ENCODE assay signal across 23 mouse cellular contexts in the genomic region with DNA sequence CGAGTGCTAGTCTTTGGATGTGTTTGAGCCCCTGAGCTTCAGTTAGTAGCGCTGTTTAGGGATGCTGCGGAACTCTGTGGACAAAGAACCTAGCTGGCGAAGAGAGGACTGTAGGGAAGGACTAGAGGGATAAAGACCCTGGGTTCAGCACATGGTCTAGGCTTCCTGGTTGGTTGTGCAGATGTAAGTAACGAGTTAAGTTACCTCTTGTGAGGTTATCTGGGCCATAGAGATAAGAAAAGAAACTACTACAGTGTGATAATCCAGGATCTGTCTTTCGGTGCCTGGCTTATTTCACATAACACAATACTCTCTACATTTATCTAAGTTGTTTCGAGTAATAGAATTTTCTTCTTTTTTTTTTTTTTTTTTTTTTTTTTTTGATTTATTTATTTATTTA. TPM values are rescaled to one million over a fixed set of nuclear protein-coding genes. Genes with fewer than 3 reads are reported as not detected.
DNase-seq lines count a peak whose midpoint lies in the region; ATAC-seq lines count a peak whose summit lies in the region.
"Had no signal": no experiment of that assay in that cellular context is flagged by ENCODE, and none has a peak within 500 bp of the region (broad histone marks: within the 10 kb centered on the region; RNA-seq: fewer than 3 reads in every experiment).

No protein-coding gene starts in this region.

- no peak for DNase-seq in liver, embryonic 11.5 days (ENCODE audit: low spot score)
- no peak for DNase-seq in liver
- no peak for DNase-seq in left cerebral cortex, adult 9 months (ENCODE audit: low spot score in 2 of 2)
- no peak for DNase-seq in left cerebral cortex, postnatal 14 days (ENCODE audit: low spot score in 2 of 2)
- DNase-seq: adrenal gland, adult 2 months; adrenal gland, postnatal 25 days; B cell, adult 2 months; cerebellum, adult 18-20 months; cerebellum, postnatal 10 days; embryo, embryonic 11 days; forebrain, postnatal 0 days; gastrocnemius, postnatal 25 days; heart, postnatal 14 days had no signal

- 61% methylated on average over 7 of the region's 7 CpGs for WGBS in liver, embryonic 11.5 days
- WGBS in liver, embryonic 15.5 days (ENCODE audit: insufficient replicate concordance) = 48% methylated on average over 7 of the region's 7 CpGs

- peaks cover 53% of the 10 kb centered on the region for H3K4me1 ChIP-seq in erythroblast, embryonic 14.5 days (ENCODE audit: control insufficient read depth)
- peaks cover 15% of the 10 kb centered on the region for H3K4me1 ChIP-seq in liver, embryonic 11.5 days (replicated peaks; ENCODE audit: control insufficient read depth, insufficient read depth, low read length)
- H3K4me1 ChIP-seq in liver, embryonic 15.5 days (replicated peaks) = peaks cover 35% of the 10 kb centered on the region
- H3K4me1 ChIP-seq: forebrain, embryonic 13.5 days; hindbrain, embryonic 10.5 days had no signal

- H3K9me3 ChIP-seq in erythroblast, embryonic 14.5 days (ENCODE audit: control insufficient read depth, low read length) = no peaks in the 10 kb centered on the region
- H3K9me3 ChIP-seq in liver, embryonic 11.5 days (ENCODE audit: control insufficient read depth, low read length) = no peaks in the 10 kb centered on the region
- H3K9me3 ChIP-seq in liver, embryonic 15.5 days (replicated peaks) = no peaks in the 10 kb centered on the region
- H3K9me3 ChIP-seq: embryonic facial prominence, embryonic 15.5 days; forebrain, embryonic 13.5 days; heart, embryonic 15.5 days; hindbrain, embryonic 10.5 days had no signal

- H3K27me3 ChIP-seq in erythroblast, embryonic 14.5 days (ENCODE audit: control insufficient read depth) = no peaks in the 10 kb centered on the region
- H3K27me3 ChIP-seq in liver, embryonic 11.5 days (replicated peaks; ENCODE audit: control insufficient read depth, insufficient read depth, low read length) = no peaks in the 10 kb centered on the region
- no peaks in the 10 kb centered on the region for H3K27me3 ChIP-seq in liver, embryonic 15.5 days
- H3K27me3 ChIP-seq: embryonic facial prominence, embryonic 15.5 days; forebrain, embryonic 13.5 days; heart, embryonic 15.5 days had no signal

- intact Hi-C loops in left cerebral cortex, postnatal 14 days (cut with DNase I) = no loop called here

- H3K4me2 ChIP-seq in liver, embryonic 11.5 days = peak overlapping the region; percentile 28; the same call in 1 of the 2 replicates
- H3K4me2 ChIP-seq in liver, embryonic 15.5 days = peak overlapping the region; percentile 23; the same call in 1 of the 2 replicates
- H3K4me2 ChIP-seq: embryonic facial prominence, embryonic 15.5 days; forebrain, embryonic 13.5 days; heart, embryonic 15.5 days; hindbrain, embryonic 14.5 days had no signal

- no peak overlapping the region for H3K9ac ChIP-seq in liver, embryonic 11.5 days (ENCODE audit: low read depth, low read length)
- H3K9ac ChIP-seq in liver, embryonic 15.5 days = no peak overlapping the region
- H3K9ac ChIP-seq: embryonic facial prominence, embryonic 15.5 days; forebrain, embryonic 13.5 days; forebrain, postnatal 0 days; heart, embryonic 15.5 days; hindbrain, embryonic 14.5 days had no signal

- H3K27ac ChIP-seq in liver, embryonic 11.5 days (ENCODE audit: low read depth, low read length) = peak overlapping the region; percentile 19; the same call in 1 of the 2 replicates
- H3K27ac ChIP-seq in liver, embryonic 15.5 days (replicated peaks) = peak overlapping the region; percentile 59
- H3K27ac ChIP-seq: embryonic facial prominence, embryonic 15.5 days; forebrain, embryonic 13.5 days; heart, embryonic 15.5 days; hindbrain, embryonic 10.5 days; hindbrain, embryonic 14.5 days had no signal

- H3K36me3 ChIP-seq in erythroblast, embryonic 14.5 days (ENCODE audit: control insufficient read depth) = peaks cover 30% of the 10 kb centered on the region
- H3K36me3 ChIP-seq in liver, embryonic 11.5 days (ENCODE audit: control insufficient read depth, insufficient read depth, low read length) = no peaks in the 10 kb centered on the region
- H3K36me3 ChIP-seq in liver, embryonic 15.5 days (replicated peaks) = 0 out of 2 replicates have a peak, but pooled peaks cover 4% of the 10 kb centered on the region
- H3K36me3 ChIP-seq: embryonic facial prominence, embryonic 15.5 days; heart, embryonic 15.5 days had no signal

- no peak for ATAC-seq in erythroblast, adult 5-6 weeks (replicated peaks; ENCODE audit: low FRiP score, poor library complexity, severe bottlenecking)
- ATAC-seq in liver, embryonic 11.5 days (replicated peaks; ENCODE audit: low FRiP score) = peak; percentile 83
- peak; percentile 57; the same call in 1 of the 2 replicates for ATAC-seq in liver, embryonic 15.5 days (ENCODE audit: insufficient read depth)
- ATAC-seq in megakaryocyte-erythroid progenitor cell, adult 5-6 weeks (replicated peaks; ENCODE audit: low FRiP score, low TSS enrichment, poor library complexity, severe bottlenecking) = peak; percentile 60
- ATAC-seq: CD4-positive, CD25-positive, alpha-beta regulatory T cell, adult 4 months; forebrain, embryonic 13.5 days; forebrain, postnatal 0 days had no signal

- H3K4me3 ChIP-seq in erythroblast, embryonic 14.5 days (replicated peaks) = peak overlapping the region; percentile 15
- H3K4me3 ChIP-seq in liver, embryonic 11.5 days (ENCODE audit: low read depth, low read length) = no peak overlapping the region
- no peak overlapping the region for H3K4me3 ChIP-seq in liver, embryonic 15.5 days (replicated peaks)
- H3K4me3 ChIP-seq: embryonic facial prominence, embryonic 15.5 days; forebrain, embryonic 13.5 days; heart, embryonic 15.5 days; hindbrain, embryonic 10.5 days had no signal

RNA-seq across cellular contexts. Expression of gene 2700097O09Rik, which starts 6.2 kb away (rescaled TPM):
- polyA plus RNA-seq in erythroblast, embryonic 14.5 days (2012) = 0.09 and 0.26 TPM in 2 replicates
- 30.0 and 31.1 TPM in 2 replicates for total RNA-seq in erythroblast, adult 5-6 weeks (2015; ENCODE audit: low replicate concordance)
- total RNA-seq in erythroblast, adult 5-6 weeks (2017; ENCODE audit: low replicate concordance) = 9.1 and 9.9 TPM in 2 replicates
- polyA plus RNA-seq in liver, embryonic 11.5 days (2014; fragmentation: Nextera tagmentation; extraction: Ambion mirVana) = 46.1 and 48.4 TPM in 2 replicates
- 30.8 and 31.5 TPM in 2 replicates for polyA plus RNA-seq in liver, embryonic 15.5 days (2015; fragmentation: Nextera tagmentation; extraction: Ambion mirVana)
- total RNA-seq in megakaryocyte-erythroid progenitor cell, adult 5-6 weeks (2014; fragmentation: Nextera tagmentation) = 32.7 and 33.2 TPM in 2 replicates
- total RNA-seq in megakaryocyte-erythroid progenitor cell, adult 5-6 weeks (2017) = 19.6 and 20.7 TPM in 2 replicates
- total RNA-seq in left cerebral cortex, postnatal 14 days (2021) = 1 to 10 TPM; 7.8 to 8.8 TPM

RNA-seq across cellular contexts. Expression of gene Srp54a, which starts 6.4 kb away (rescaled TPM):
- 0.44 and 0.72 TPM in 2 replicates for polyA plus RNA-seq in erythroblast, embryonic 14.5 days (2012)
- total RNA-seq in erythroblast, adult 5-6 weeks (2015; ENCODE audit: low replicate concordance) = 31.1 and 33.2 TPM in 2 replicates
- total RNA-seq in erythroblast, adult 5-6 weeks (2017; ENCODE audit: low replicate concordance) = 74.0 and 116 TPM in 2 replicates
- polyA plus RNA-seq in liver, embryonic 11.5 days (2014; fragmentation: Nextera tagmentation; extraction: Ambion mirVana) = 151 and 179 TPM in 2 replicates
- polyA plus RNA-seq in liver, embryonic 15.5 days (2015; fragmentation: Nextera tagmentation; extraction: Ambion mirVana) = 70.0 and 77.5 TPM in 2 replicates
- 72.6 and 88.9 TPM in 2 replicates for total RNA-seq in megakaryocyte-erythroid progenitor cell, adult 5-6 weeks (2014; fragmentation: Nextera tagmentation)
- 194 and 251 TPM in 2 replicates for total RNA-seq in megakaryocyte-erythroid progenitor cell, adult 5-6 weeks (2017)
- total RNA-seq in left cerebral cortex, postnatal 14 days (2021) = 100 to 1,000 TPM in 1 of 2 experiments, 10 to 100 TPM in 1; 97.8 to 102 TPM

RNA-seq across cellular contexts. Expression of gene Fam177a, which starts 50.6 kb away (rescaled TPM):
- polyA plus RNA-seq in erythroblast, embryonic 14.5 days (2012) = 0.79 TPM in 2 replicates
- total RNA-seq in erythroblast, adult 5-6 weeks (2015; ENCODE audit: low replicate concordance) = 6.9 TPM in 1 of 2 replicates, not detected in the other
- total RNA-seq in erythroblast, adult 5-6 weeks (2017; ENCODE audit: low replicate concordance) = 5.6 and 7.1 TPM in 2 replicates
- 17.8 and 18.4 TPM in 2 replicates for polyA plus RNA-seq in liver, embryonic 11.5 days (2014; fragmentation: Nextera tagmentation; extraction: Ambion mirVana)
- polyA plus RNA-seq in liver, embryonic 15.5 days (2015; fragmentation: Nextera tagmentation; extraction: Ambion mirVana) = 7.6 and 7.8 TPM in 2 replicates
- total RNA-seq in megakaryocyte-erythroid progenitor cell, adult 5-6 weeks (2014; fragmentation: Nextera tagmentation) = 5.8 TPM in 1 of 2 replicates, not detected in the other
- 13.9 and 19.9 TPM in 2 replicates for total RNA-seq in megakaryocyte-erythroid progenitor cell, adult 5-6 weeks (2017)
- 10 to 100 TPM; 14.9 to 25.5 TPM for total RNA-seq in left cerebral cortex, postnatal 14 days (2021)

RNA-seq across cellular contexts. Expression of gene Baz1a, which starts 59.5 kb away (rescaled TPM):
- polyA plus RNA-seq in erythroblast, embryonic 14.5 days (2012) = 2.9 and 3.1 TPM in 2 replicates
- 80.5 and 122 TPM in 2 replicates for total RNA-seq in erythroblast, adult 5-6 weeks (2015; ENCODE audit: low replicate concordance)
- total RNA-seq in erythroblast, adult 5-6 weeks (2017; ENCODE audit: low replicate concordance) = 52.7 and 55.5 TPM in 2 replicates
- 46.4 and 49.1 TPM in 2 replicates for polyA plus RNA-seq in liver, embryonic 11.5 days (2014; fragmentation: Nextera tagmentation; extraction: Ambion mirVana)
- polyA plus RNA-seq in liver, embryonic 15.5 days (2015; fragmentation: Nextera tagmentation; extraction: Ambion mirVana) = 28.8 and 32.2 TPM in 2 replicates
- 105 and 128 TPM in 2 replicates for total RNA-seq in megakaryocyte-erythroid progenitor cell, adult 5-6 weeks (2014; fragmentation: Nextera tagmentation)
- 98.9 and 112 TPM in 2 replicates for total RNA-seq in megakaryocyte-erythroid progenitor cell, adult 5-6 weeks (2017)
- 1 to 10 TPM; 2.2 to 2.7 TPM for total RNA-seq in left cerebral cortex, postnatal 14 days (2021)
